Mouse (Mus musculus) liver, postnatal 0 days (tissue): ENCODE data around the gene Cd5. TPM values are rescaled to one million over a fixed set of nuclear protein-coding genes. Genes with fewer than 3 reads are reported as not detected.

Experiments used
- ATAC-seq: fragments of 200-750 bp; cut with Nextera tagmentation; 2 replicates; pipeline ENCODE4 v1.8.0; 2017; ENCODE audit warnings: mild to moderate bottlenecking, moderate library complexity
- DNase-seq: peaks from one replicate; pipeline ENCODE4 v3.0.0-alpha.2; 2016
- H3K27ac ChIP-seq: fragments of 300-500 bp; sonication (generic); 2 replicates; pipeline ENCODE4 v1.5.1; 2014; ENCODE audit warnings: antibody characterized with exemption, moderate library complexity, mild to moderate bottlenecking, low read depth
- H3K27me3 ChIP-seq: fragments of 300-500 bp; sonication (generic); 2 replicates; pipeline ENCODE4 v1.6.1; 2014; ENCODE audit warnings: low read length, control low read depth, mixed read lengths; ENCODE audit not compliant: insufficient read depth
- H3K36me3 ChIP-seq: fragments of 300-500 bp; sonication (generic); replicated peaks from 2 replicates; pipeline ENCODE4 v1.6.1; 2014; ENCODE audit warnings: mild to moderate bottlenecking, control low read depth, low read length, moderate library complexity, mixed read lengths; ENCODE audit not compliant: insufficient read depth
- H3K4me1 ChIP-seq: fragments of 300-500 bp; sonication (generic); 2 replicates; pipeline ENCODE4 v1.6.1; 2014; ENCODE audit warnings: antibody characterized with exemption, mild to moderate bottlenecking, control low read depth; ENCODE audit not compliant: insufficient read depth
- H3K4me2 ChIP-seq: fragments of 300-500 bp; sonication (generic); 2 replicates; pipeline ENCODE4 v1.6.1; 2014; ENCODE audit warnings: low read depth, mild to moderate bottlenecking, low read length, moderate library complexity, mixed read lengths
- H3K4me3 ChIP-seq: fragments of 300-500 bp; sonication (generic); 2 replicates; pipeline ENCODE4 v1.5.1; 2014; ENCODE audit warnings: low read depth, low read length
- H3K9ac ChIP-seq: fragments of 300-500 bp; sonication (generic); replicated peaks from 2 replicates; pipeline ENCODE4 v1.6.1; 2014; ENCODE audit warnings: mild to moderate bottlenecking, moderate library complexity
- H3K9me3 ChIP-seq: fragments of 300-500 bp; sonication (generic); 2 replicates; pipeline ENCODE4 v1.6.1; 2016; ENCODE audit warnings: mild to moderate bottlenecking, control low read depth, low read length, mixed read lengths
- CTCF ChIP-seq: sonication (generic); IDR thresholded peaks from 2 replicates; pipeline ENCODE4 v1.5.1; 2016; ENCODE audit warnings: antibody characterized with exemption, low read depth
- EP300 ChIP-seq: IDR thresholded peaks from 2 replicates; pipeline ENCODE4 v1.6.1; 2016; ENCODE audit warnings: antibody characterized with exemption, low read depth, mild to moderate bottlenecking
- WGBS: fragments of 180-500 bp; shearing (Covaris S2); extraction: QIAGEN DNeasy Blood & Tissue Kit; methylation state at CpG from one replicate; pipeline ENCODE4 v1.1.7; 2014; ENCODE audit not compliant: insufficient replicate concordance; 5-methylcytosine and 5-hydroxymethylcytosine counted together
- polyA plus RNA-seq: library from polyadenylated mRNA; unstranded; fragments of >200 nt; fragmentation: Nextera tagmentation; extraction: Ambion mirVana; gene quantifications from 2 replicates; pipeline ENCODE4 v1.2.1, GENCODE M21; 2015

The Cd5 gene
- polyA plus RNA-seq, 1 experiment from 2014 or later: 0.16 TPM

DNA sequence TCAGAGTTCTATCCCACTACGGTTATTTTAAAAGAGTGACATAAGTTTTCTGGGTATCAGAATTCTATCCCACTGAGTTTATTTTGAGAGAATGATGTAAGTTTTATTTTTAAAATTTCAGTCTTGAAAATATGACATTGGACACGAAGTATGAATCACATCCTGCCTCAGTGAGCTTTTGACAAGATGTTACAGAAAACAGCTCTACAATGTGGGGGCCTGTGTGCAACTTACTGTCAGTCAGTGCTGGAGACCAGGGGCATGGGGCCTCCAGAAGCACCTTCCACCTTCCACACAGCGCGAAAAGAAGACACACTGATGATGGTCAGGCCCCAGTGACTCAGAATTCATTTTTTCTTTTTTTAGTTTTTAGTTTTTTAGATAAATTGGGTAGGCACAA, 42.8 kb upstream of the Cd5 start:
- ATAC-seq: no peak
- no peak overlapping the region for H3K4me3 ChIP-seq
- no peaks in the 10 kb centered on the region for H3K27me3 ChIP-seq
- TF ChIP-seq EP300: no peak
- TF ChIP-seq CTCF: no peak
- no peaks in the 10 kb centered on the region for H3K4me1 ChIP-seq
- H3K9me3 ChIP-seq: no peaks in the 10 kb centered on the region
- H3K27ac ChIP-seq: no peak overlapping the region
- H3K4me2 ChIP-seq: no peak overlapping the region
- WGBS: 61% methylated on average over 4 of the region's 4 CpGs
- H3K36me3 ChIP-seq: no peaks in the 10 kb centered on the region
- no peak overlapping the region for H3K9ac ChIP-seq
- DNase-seq: no peak

DNA sequence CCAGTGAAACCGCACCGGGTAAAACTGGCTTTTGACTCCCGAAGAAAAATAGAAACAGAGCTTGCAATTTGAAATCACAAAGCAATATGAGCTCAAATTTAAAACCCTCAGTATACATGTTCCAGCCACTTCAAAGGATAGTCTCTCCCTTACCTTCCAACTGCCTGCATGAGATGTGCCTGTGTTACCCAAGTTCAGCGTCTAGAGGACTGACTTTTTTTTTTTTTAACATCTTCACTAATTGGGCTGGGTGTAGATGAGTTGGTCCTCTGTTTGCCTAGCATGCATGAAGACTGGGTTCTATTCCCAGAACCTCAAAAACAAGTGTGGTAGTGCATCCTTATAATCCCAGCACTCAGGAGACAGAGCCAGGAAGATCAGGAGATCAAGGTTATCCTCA, 38.1 kb upstream of the Cd5 start:
- Histone ChIP-seq H3K27ac (no peak overlapping the region), H3K4me1 (no peaks in the 10 kb centered on the region), H3K27me3 (no peaks in the 10 kb centered on the region), H3K4me2 (no peak overlapping the region), H3K4me3 (no peak overlapping the region), H3K9me3 (no peaks in the 10 kb centered on the region), H3K36me3 (no peaks in the 10 kb centered on the region), H3K9ac (no peak overlapping the region)
- ATAC-seq (no peak), DNase-seq (no peak)
- WGBS: 87% methylated on average over 4 of the region's 4 CpGs
- no peak for TF ChIP-seq CTCF
- TF ChIP-seq EP300: no peak

DNA sequence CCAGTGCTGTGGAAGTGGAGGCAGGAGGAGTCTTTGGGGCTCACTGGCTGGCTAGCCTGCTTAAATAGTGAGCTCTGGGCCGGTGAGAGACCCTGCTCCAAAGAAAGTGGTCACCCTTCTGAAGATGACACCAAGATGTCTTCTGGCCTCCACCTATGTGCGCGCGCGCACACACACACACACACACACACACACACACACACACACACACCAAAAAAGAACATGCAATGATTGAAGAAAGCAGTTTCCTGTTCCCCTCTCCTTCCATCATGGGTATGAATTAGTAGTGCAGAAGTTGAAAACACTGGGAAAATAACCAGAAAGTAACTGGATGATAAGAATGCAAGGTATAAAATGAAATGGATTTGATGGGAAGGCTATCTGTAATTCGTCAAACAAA, 35.3 kb upstream of the Cd5 start:
- DNase-seq (no peak), ATAC-seq (no peak)
- H3K4me2 ChIP-seq: no peak overlapping the region
- H3K9me3 ChIP-seq: no peaks in the 10 kb centered on the region
- no peaks in the 10 kb centered on the region for H3K36me3 ChIP-seq
- no peak overlapping the region for H3K9ac ChIP-seq
- H3K4me1 ChIP-seq: no peaks in the 10 kb centered on the region
- no peak overlapping the region for H3K27ac ChIP-seq
- WGBS: 87% methylated on average over 6 of the region's 6 CpGs
- no peak for TF ChIP-seq EP300
- no peak for TF ChIP-seq CTCF
- no peak overlapping the region for H3K4me3 ChIP-seq
- H3K27me3 ChIP-seq: no peaks in the 10 kb centered on the region

DNA sequence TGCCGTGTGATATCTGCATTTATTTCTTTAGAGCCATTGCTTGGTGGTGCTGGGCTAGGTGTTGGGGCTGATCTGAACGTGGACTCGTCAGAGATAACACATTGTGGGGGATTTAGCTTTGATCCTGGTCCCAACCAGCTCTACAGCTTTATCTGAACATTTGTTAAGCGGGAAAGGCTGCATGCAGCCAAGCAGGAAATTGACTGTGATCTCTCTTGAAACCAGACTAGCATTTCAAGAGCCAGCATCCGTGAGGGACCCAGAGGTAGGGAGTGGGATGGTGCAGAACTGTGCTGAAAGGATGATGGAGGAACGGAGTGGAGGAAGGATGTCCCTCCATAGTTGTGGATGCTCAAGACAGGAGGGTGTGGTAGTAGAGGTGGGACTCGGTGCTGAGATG, 34.6 kb upstream of the Cd5 start:
- Histone ChIP-seq H3K36me3 (no peaks in the 10 kb centered on the region), H3K4me3 (no peak overlapping the region), H3K27me3 (no peaks in the 10 kb centered on the region), H3K9me3 (no peaks in the 10 kb centered on the region), H3K4me1 (no peaks in the 10 kb centered on the region), H3K9ac (no peak overlapping the region), H3K27ac (no peak overlapping the region), H3K4me2 (no peak overlapping the region)
- whole genome bisulfite sequencing: 64% methylated on average over 7 of the region's 7 CpGs
- ATAC-seq (no peak), DNase-seq (no peak)
- TF ChIP-seq EP300: no peak

DNA sequence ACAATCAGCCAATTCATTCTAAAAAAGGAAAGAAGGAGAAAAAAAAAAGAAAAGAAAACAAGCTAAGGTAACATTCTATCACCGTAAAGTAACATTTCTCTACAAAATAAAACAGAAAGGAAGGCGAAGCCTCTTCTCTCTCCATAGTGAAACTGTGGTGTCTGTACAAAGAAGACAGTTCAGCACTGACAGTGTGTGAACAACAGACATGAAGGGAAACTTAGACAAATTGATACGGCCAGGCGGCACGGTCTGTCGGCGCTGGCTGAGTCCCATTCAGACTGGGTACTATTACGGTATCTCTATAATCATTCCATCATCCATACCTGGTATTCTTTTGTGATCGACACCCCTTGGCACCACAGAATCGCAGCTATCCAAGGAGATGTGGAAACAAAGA, 34.1 kb upstream of the Cd5 start:
- ATAC-seq: no peak
- DNase-seq: no peak
- H3K36me3 ChIP-seq: no peaks in the 10 kb centered on the region
- no peaks in the 10 kb centered on the region for H3K27me3 ChIP-seq
- no peak overlapping the region for H3K27ac ChIP-seq
- H3K4me2 ChIP-seq: no peak overlapping the region
- no peaks in the 10 kb centered on the region for H3K4me1 ChIP-seq
- TF ChIP-seq EP300 (no peak), CTCF (no peak)
- 89% methylated on average over 10 of the region's 10 CpGs for WGBS
- H3K9me3 ChIP-seq: no peaks in the 10 kb centered on the region
- no peak overlapping the region for H3K9ac ChIP-seq
- no peak overlapping the region for H3K4me3 ChIP-seq

DNA sequence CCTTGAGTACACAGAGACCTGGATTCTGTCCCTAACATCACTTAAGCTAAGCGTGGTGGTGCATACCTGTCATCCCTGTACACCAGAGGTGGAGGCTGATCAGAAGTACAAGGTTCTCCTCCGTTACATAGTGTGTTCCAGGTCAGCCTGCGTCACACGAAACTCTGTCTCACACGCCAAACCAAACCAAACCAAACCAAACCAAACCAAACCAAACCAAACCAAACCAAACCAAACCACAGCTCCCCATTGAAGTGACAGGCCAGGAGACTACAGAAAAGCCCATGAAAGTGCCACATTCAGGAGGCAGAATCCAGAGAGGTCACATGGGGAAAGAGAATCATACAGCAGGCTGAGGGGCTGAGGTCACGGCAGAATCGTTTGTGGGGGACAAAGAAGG, 33.2 kb upstream of the Cd5 start:
- TF ChIP-seq CTCF: no peak
- TF ChIP-seq EP300: no peak
- no peaks in the 10 kb centered on the region for H3K27me3 ChIP-seq
- no peak overlapping the region for H3K27ac ChIP-seq
- H3K9ac ChIP-seq: no peak overlapping the region
- H3K4me3 ChIP-seq: no peak overlapping the region
- ATAC-seq (no peak), DNase-seq (no peak)
- H3K9me3 ChIP-seq: no peaks in the 10 kb centered on the region
- no peaks in the 10 kb centered on the region for H3K4me1 ChIP-seq
- H3K36me3 ChIP-seq: no peaks in the 10 kb centered on the region
- no peak overlapping the region for H3K4me2 ChIP-seq
- WGBS: 67% methylated on average over 7 of the region's 7 CpGs

DNA sequence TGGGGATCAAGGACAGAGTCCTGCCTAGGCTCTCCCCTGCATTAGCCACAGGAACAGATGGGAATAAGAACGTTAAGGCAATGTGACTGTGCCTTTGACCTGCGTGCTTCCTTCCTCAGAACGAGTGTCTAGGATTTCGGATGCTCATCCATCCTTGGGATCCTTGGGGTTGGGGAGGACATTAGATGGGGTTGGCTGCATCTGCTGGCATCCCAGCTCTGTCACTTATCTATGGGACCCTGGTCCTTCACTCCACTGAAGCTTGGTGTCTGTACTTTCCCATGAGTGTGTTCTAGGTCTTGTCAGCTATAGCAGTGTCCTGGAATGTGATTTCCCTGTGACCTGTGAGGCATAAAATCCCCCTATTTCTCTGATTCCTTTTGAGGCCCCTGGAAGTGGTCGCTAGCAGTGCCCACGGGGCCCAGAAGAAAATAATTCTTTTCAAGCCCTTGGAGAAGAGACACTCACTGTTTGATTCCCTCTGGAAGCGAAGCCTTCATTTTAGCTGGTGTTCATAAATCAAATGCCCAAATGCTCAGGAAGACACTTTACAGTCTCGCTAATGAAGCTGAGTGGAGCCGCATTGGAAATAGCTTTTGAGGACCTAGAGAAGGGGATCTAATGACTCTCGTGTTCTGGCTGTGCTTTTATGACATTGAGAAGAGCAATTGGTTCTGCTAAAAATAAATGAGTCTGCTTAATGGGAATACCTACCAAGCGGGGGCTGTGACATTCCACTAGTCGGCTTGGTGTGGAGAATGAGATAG, 30.8 kb upstream of the Cd5 start:
- H3K36me3 ChIP-seq: no peaks in the 10 kb centered on the region
- no peaks in the 10 kb centered on the region for H3K4me1 ChIP-seq
- H3K4me3 ChIP-seq: no peak overlapping the region
- H3K9me3 ChIP-seq: no peaks in the 10 kb centered on the region
- no peak overlapping the region for H3K27ac ChIP-seq
- H3K27me3 ChIP-seq: no peaks in the 10 kb centered on the region
- TF ChIP-seq CTCF (no peak), EP300 (no peak)
- DNase-seq (no peak), ATAC-seq (no peak)
- 66% methylated on average over 12 of the region's 12 CpGs for WGBS
- H3K4me2 ChIP-seq: no peak overlapping the region
- no peak overlapping the region for H3K9ac ChIP-seq
